Comparison of ENCODE assay signal across 14 mouse cellular contexts in the genomic region with DNA sequence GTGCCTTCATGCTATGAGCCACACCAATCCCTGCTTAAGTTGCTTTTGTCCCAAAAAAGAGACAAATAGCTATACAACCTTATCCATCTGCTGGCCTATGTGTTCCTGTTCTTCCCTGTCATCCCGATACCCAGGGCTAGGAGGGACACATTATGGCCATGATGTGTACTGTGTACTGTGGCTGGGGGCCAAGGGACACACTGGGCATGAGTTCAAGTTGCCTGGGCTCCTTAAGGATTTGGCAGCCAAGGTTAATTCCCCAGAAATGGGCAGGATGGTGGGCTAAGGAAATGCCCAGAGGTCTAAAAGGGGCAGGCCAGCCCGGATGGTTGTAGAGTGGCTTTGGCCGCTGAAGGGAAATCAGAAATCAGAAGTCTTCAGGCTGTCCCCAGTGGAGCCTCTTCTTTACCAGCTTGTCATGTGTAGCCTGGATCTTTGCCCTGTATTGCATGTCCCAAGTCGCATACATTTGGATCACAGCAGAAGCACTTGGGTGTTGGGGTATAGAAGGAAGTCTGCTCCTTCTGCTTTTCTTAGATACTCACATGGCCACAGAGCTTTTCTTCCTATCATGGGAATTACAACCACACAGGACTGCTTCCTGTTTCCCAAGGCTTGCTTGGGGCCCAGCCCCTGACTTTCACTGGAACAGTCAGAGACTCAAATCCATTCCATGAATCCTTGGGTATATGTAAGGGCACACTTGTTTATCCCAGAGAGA. TPM values are rescaled to one million over a fixed set of nuclear protein-coding genes. Genes with fewer than 3 reads are reported as not detected.
DNase-seq lines count a peak whose midpoint lies in the region; TF ChIP-seq lines count a peak whose summit lies in the region.
"Had no signal": no experiment of that assay in that cellular context is flagged by ENCODE, and none has a peak within 500 bp of the region (broad histone marks: within the 10 kb centered on the region; RNA-seq: fewer than 3 reads in every experiment).

No protein-coding gene starts in this region.

- no peak for DNase-seq in heart, adult 2 months
- no peak for DNase-seq in heart, postnatal 14 days
- peak; percentile 52 for DNase-seq in adipocyte (ENCODE audit: low spot score)
- DNase-seq in cerebellum, postnatal 14 days = peak; percentile 83 to 88
- peak; percentile 59 for DNase-seq in kidney, postnatal 14 days
- no peak for DNase-seq in Muller cell, postnatal 12 days (ENCODE audit: inconsistent ontology term)
- DNase-seq in thymus, postnatal 25 days = no peak
- DNase-seq in left cerebral cortex, postnatal 25 days (ENCODE audit: low spot score in 2 of 2) = no peak
- DNase-seq: lung, embryonic 14.5 days; right cerebral cortex, adult 18-20 months had no signal

- no peak for TF ChIP-seq EP300 in heart, adult 2 months (IDR thresholded peaks at IDR 0.05; ENCODE audit: insufficient read depth, low read depth, low read length)

- H3K4me3 ChIP-seq in heart, adult 2 months = no peak overlapping the region
- H3K4me3 ChIP-seq: forebrain, embryonic 15.5 days; myocyte had no signal

- H3K4me1 ChIP-seq in heart, adult 2 months (ENCODE audit: control insufficient read depth, insufficient read depth, low read length) = peaks cover 3% of the 10 kb centered on the region
- H3K4me1 ChIP-seq: forebrain, embryonic 15.5 days had no signal

- no peaks in the 10 kb centered on the region for H3K79me2 ChIP-seq in heart, adult 2 months (replicated peaks; ENCODE audit: control insufficient read depth, insufficient read depth, low read length)

- intact Hi-C loops in heart, adult 2 months (cut with DNase I) = no loop called here
- intact Hi-C loops in heart, postnatal 14 days (cut with DNase I) = no loop called here
- intact Hi-C loops in left cerebral cortex, postnatal 25 days (cut with DNase I) = no loop called here

- no peaks in the 10 kb centered on the region for H3K27me3 ChIP-seq in heart, adult 2 months (ENCODE audit: control insufficient read depth, insufficient read depth, low read length)
- H3K27me3 ChIP-seq: forebrain, embryonic 15.5 days; Patski had no signal

- 42% methylated on average over 4 of the region's 4 CpGs for WGBS in heart, adult 2 months

- no peaks in the 10 kb centered on the region for H3K36me3 ChIP-seq in heart, adult 2 months (ENCODE audit: control insufficient read depth, insufficient read depth, low read length)
- H3K36me3 ChIP-seq: forebrain, embryonic 15.5 days had no signal

- TF ChIP-seq POLR2A in heart, adult 2 months (IDR thresholded peaks at IDR 0.05; ENCODE audit: insufficient read depth, low read depth, low read length) = no peak

- TF ChIP-seq CTCF in heart, adult 2 months (IDR thresholded peaks at IDR 0.05) = no peak

- peak overlapping the region; percentile 29 for H3K27ac ChIP-seq in heart, adult 2 months
- H3K27ac ChIP-seq: forebrain, embryonic 15.5 days had no signal

- H3K9ac ChIP-seq in heart, adult 2 months (ENCODE audit: low read depth, low read length) = no peak overlapping the region
- H3K9ac ChIP-seq: forebrain, embryonic 15.5 days; lung, embryonic 14.5 days had no signal

RNA-seq across cellular contexts. Expression of gene Cd300a, which starts 5.3 kb away (rescaled TPM):
- total RNA-seq in heart, adult 2 months (2021) = under 1 TPM; 0.77 to 0.89 TPM
- polyA plus RNA-seq in heart, adult 2 months (2012; rRNA removed) = 1.1 TPM in 2 replicates
- 1 to 10 TPM in 1 of 2 experiments, under 1 TPM in 1; 1.00 to 1.2 TPM for total RNA-seq in heart, postnatal 14 days (2021)
- under 1 TPM; 0.37 to 0.55 TPM for total RNA-seq in left cerebral cortex, postnatal 25 days (2021)

RNA-seq across cellular contexts. Expression of gene Gprc5c, which starts 33.6 kb away (rescaled TPM):
- total RNA-seq in heart, adult 2 months (2021) = 1 to 10 TPM; 6.3 to 7.9 TPM
- polyA plus RNA-seq in heart, adult 2 months (2012; rRNA removed) = 11.6 and 11.9 TPM in 2 replicates
- 10 to 100 TPM in 1 of 2 experiments, 1 to 10 TPM in 1; 7.4 to 10.7 TPM for total RNA-seq in heart, postnatal 14 days (2021)
- total RNA-seq in left cerebral cortex, postnatal 25 days (2021) = 1 to 10 TPM; 4.2 to 6.4 TPM

RNA-seq across cellular contexts. Expression of gene Cd300lb, which starts 49.6 kb away (rescaled TPM):
- under 1 TPM; 0.70 to 0.75 TPM for total RNA-seq in heart, adult 2 months (2021)
- polyA plus RNA-seq in heart, adult 2 months (2012; rRNA removed) = 0.61 and 0.70 TPM in 2 replicates
- under 1 TPM; 0.65 to 0.78 TPM for total RNA-seq in heart, postnatal 14 days (2021)
- not detected for total RNA-seq in left cerebral cortex, postnatal 25 days (2021)
- polyA plus RNA-seq: embryonic facial prominence, embryonic 11.5 days; forebrain, embryonic 15.5 days had no signal

Comparison
In these comparisons a context has a peak if more than half of its experiments do, and no peak if none do; other contexts are left out.
1. DNase-seq: peak in adipocyte (single experiment), cerebellum, postnatal 14 days (2 of 2) and kidney, postnatal 14 days (single experiment); none in heart, adult 2 months (0 of 2), heart, postnatal 14 days (0 of 2), Muller cell, postnatal 12 days (single experiment), thymus, postnatal 25 days (single experiment) and left cerebral cortex, postnatal 25 days (0 of 2).